Mouse (Mus musculus) neural tube, embryonic 15.5 days (tissue): Measurements from ENCODE around the gene Mtg1. TPM values are rescaled to one million over a fixed set of nuclear protein-coding genes. Genes with fewer than 3 reads are reported as not detected.

Source experiments
- ATAC-seq: fragments of 200-750 bp; cut with Nextera tagmentation; 2 replicates; pipeline ENCODE4 v1.8.0; 2017; ENCODE audit warnings: mild to moderate bottlenecking, moderate TSS enrichment, moderate library complexity; ENCODE audit not compliant: low FRiP score
- H3K27ac ChIP-seq: fragments of 300-500 bp; sonication (generic); replicated peaks from 2 replicates; pipeline ENCODE4 v1.5.1; 2015; ENCODE audit warnings: mild to moderate bottlenecking, inconsistent platforms
- H3K27me3 ChIP-seq: fragments of 300-500 bp; sonication (generic); replicated peaks from 2 replicates; pipeline ENCODE4 v1.6.1; 2015; ENCODE audit warnings: inconsistent platforms
- H3K36me3 ChIP-seq: fragments of 300-500 bp; sonication (generic); 2 replicates; pipeline ENCODE4 v1.6.1; 2015; ENCODE audit warnings: inconsistent platforms
- H3K4me1 ChIP-seq: fragments of 300-500 bp; sonication (generic); 2 replicates; pipeline ENCODE4 v1.6.1; 2015; ENCODE audit warnings: inconsistent platforms
- H3K4me2 ChIP-seq: fragments of 300-500 bp; sonication (generic); 2 replicates; pipeline ENCODE4 v1.6.1; 2015; ENCODE audit warnings: inconsistent platforms, mild to moderate bottlenecking, moderate library complexity
- H3K4me3 ChIP-seq: fragments of 300-500 bp; sonication (generic); replicated peaks from 2 replicates; pipeline ENCODE4 v1.5.1; 2015; ENCODE audit warnings: mild to moderate bottlenecking, inconsistent platforms
- H3K9ac ChIP-seq: fragments of 300-500 bp; sonication (generic); replicated peaks from 2 replicates; pipeline ENCODE4 v1.6.1; 2015; ENCODE audit warnings: mild to moderate bottlenecking, inconsistent platforms
- H3K9me3 ChIP-seq: fragments of 300-500 bp; sonication (generic); replicated peaks from 2 replicates; pipeline ENCODE4 v1.6.1; 2016; ENCODE audit warnings: inconsistent platforms
- WGBS: fragments of 180-500 bp; shearing (Covaris S2); methylation state at CpG from one replicate; pipeline ENCODE4 v1.1.7; 2015; ENCODE audit warnings: mixed read lengths; 5-methylcytosine and 5-hydroxymethylcytosine counted together
- polyA plus RNA-seq: library from polyadenylated mRNA; unstranded; fragments of >200 nt; fragmentation: Nextera tagmentation; extraction: Ambion mirVana; gene quantifications from 2 replicates; pipeline ENCODE4 v1.2.1, GENCODE M21; 2015

The Mtg1 gene
- polyA plus RNA-seq, 1 experiment from 2014 or later, result 30.0 TPM

DNA sequence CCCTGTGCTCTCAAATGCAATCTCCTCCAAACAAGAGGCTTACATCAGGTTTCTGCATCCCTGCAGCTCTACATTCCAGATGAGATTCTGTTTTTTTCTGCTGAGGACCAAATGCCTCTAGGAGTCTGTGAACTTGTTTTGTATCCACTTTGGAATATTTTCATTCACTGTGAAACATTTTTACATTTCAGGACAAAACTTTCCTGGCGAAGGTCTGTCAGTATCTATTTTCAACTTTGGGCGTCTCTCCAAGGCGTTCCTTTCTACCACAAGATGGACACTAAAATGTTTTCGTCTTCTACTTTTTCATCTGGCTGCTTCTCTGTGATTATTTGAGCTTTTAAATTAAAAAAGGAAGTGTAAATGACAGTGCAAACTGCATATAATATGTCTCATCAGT, 56.7 kb downstream of the Mtg1 start:
- WGBS, result 87% methylated on average over 4 of the region's 4 CpGs
- Histone ChIP-seq H3K9ac (no peak overlapping the region), H3K27ac (no peak overlapping the region), H3K4me1 (no peaks in the 10 kb centered on the region), H3K4me2 (no peak overlapping the region), H3K27me3 (no peaks in the 10 kb centered on the region), H3K4me3 (no peak overlapping the region), H3K36me3 (no peaks in the 10 kb centered on the region), H3K9me3 (no peaks in the 10 kb centered on the region)
- ATAC-seq, result no peak

- WGBS, result 80% methylated on average over 8 of the region's 8 CpGs
- Histone ChIP-seq H3K27ac (no peak overlapping the region), H3K4me3 (no peak overlapping the region), H3K9me3 (no peaks in the 10 kb centered on the region), H3K9ac (no peak overlapping the region), H3K36me3 (no peaks in the 10 kb centered on the region), H3K27me3 (no peaks in the 10 kb centered on the region), H3K4me2 (no peak overlapping the region), H3K4me1 (no peaks in the 10 kb centered on the region)
- no peak for ATAC-seq
Measured at GRCm38 (mm10) chr7:140196002-140196401, 58.6 kb downstream of the Mtg1 start.

Other genes starting within 250 kb of the Mtg1 start
- 12.5 and 15.5 TPM in 2 replicates for gene Kndc1, start 242.9 kb upstream of the Mtg1 start, polyA plus RNA-seq
- 1.6 TPM in 1 of 2 replicates, not detected in the other for gene Utf1, start 193.8 kb upstream of the Mtg1 start, polyA plus RNA-seq
- gene 6430531B16Rik, start 158.8 kb upstream of the Mtg1 start, polyA plus RNA-seq, result 0.82 and 1.2 TPM in 2 replicates
- 2.8 and 3.2 TPM in 2 replicates for gene Adam8, start 145.0 kb upstream of the Mtg1 start, polyA plus RNA-seq
- gene Zfp511, start 101.2 kb upstream of the Mtg1 start, polyA plus RNA-seq, result 53.0 and 57.2 TPM in 2 replicates
- gene Tubgcp2, start 100.9 kb upstream of the Mtg1 start, polyA plus RNA-seq, result 51.6 TPM in 2 replicates
- 2.8 and 3.3 TPM in 2 replicates for gene Msx3, start 88.5 kb upstream of the Mtg1 start, polyA plus RNA-seq
- 293 and 360 TPM in 2 replicates for gene Caly, start 55.0 kb upstream of the Mtg1 start, polyA plus RNA-seq
- gene Prap1, start 44.2 kb upstream of the Mtg1 start, polyA plus RNA-seq, result 7.2 TPM in 1 of 2 replicates, not detected in the other
- 48.1 and 51.2 TPM in 2 replicates for gene Fuom, start 35.1 kb upstream of the Mtg1 start, polyA plus RNA-seq
- gene Paox, start 21.8 kb upstream of the Mtg1 start, polyA plus RNA-seq, result 10.7 and 14.7 TPM in 2 replicates
- gene Echs1, start 21.1 kb upstream of the Mtg1 start, polyA plus RNA-seq, result 116 and 121 TPM in 2 replicates
- 23.2 and 26.3 TPM in 2 replicates for gene Sprn, start 17.3 kb downstream of the Mtg1 start, polyA plus RNA-seq
- gene Olfr522, start 27.2 kb downstream of the Mtg1 start, polyA plus RNA-seq, result not detected in 2 replicates
- not detected in 2 replicates for gene Olfr523, start 35.7 kb downstream of the Mtg1 start, polyA plus RNA-seq
- gene Olfr524, start 68.4 kb downstream of the Mtg1 start, polyA plus RNA-seq, result 0.63 TPM in 1 of 2 replicates, not detected in the other
- gene Cd163l1, start 80.7 kb downstream of the Mtg1 start, polyA plus RNA-seq, result 13.1 TPM in 1 of 2 replicates, not detected in the other
- 0.05 and 0.50 TPM in 2 replicates for gene 5830411N06Rik, start 109.7 kb downstream of the Mtg1 start, polyA plus RNA-seq
- not detected in 2 replicates for gene Olfr525, start 183.3 kb downstream of the Mtg1 start, polyA plus RNA-seq
- not detected in 2 replicates for gene Olfr527, start 196.5 kb downstream of the Mtg1 start, polyA plus RNA-seq
- gene Olfr60, start 224.1 kb downstream of the Mtg1 start, polyA plus RNA-seq, result not detected in 2 replicates
- gene Olfr530, start 238.8 kb downstream of the Mtg1 start, polyA plus RNA-seq, result not detected in 2 replicates